Mouse (Mus musculus) T-cell, adult 2 months (primary cell): ENCODE data around the gene Grm7.

Source experiments
- DNase-seq: peaks from one replicate; pipeline ENCODE4 v3.0.0; 2022; ENCODE audit warnings: low spot score

Grm7 gene

DNA sequence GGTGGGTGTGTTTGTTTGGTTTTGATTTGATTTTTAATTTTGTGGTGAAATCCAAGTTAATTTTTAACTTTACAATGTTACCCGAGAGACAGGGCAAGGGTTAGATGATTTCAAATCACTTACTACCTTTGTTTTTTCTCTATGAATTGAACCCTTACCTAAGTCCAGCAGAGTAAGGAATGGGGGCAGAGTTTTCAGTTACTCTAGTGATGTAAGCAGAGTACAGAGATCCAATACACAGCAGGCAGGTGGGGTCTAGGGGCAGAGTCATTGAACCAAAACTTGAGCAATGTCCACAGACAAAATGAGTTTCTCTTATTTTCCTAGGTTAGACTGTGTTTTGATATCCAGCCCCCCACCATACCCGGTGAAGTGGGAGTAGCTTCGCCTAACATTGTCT is 723.2 kb downstream of the Grm7 start:
- no peak for DNase-seq

DNA sequence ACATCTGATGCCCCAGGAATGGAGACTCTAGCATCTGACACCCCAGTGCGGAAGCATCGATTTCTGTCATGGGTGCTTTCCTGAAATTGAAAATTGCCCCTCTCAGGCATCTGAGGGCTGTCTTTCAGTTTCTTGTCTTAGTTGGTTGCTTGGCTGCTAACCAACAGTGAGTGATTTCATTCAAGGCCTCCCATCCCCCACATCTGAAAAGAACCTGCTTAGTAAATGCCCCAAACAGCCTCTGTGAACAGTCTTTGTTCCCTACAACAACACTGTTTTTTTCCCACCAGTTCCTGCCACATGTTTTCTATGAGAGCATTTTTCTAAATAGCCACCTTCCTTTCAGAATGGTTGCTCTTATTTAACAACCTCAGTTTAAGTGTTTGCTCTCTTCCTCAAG is 723.6 kb downstream of the Grm7 start:
- DNase-seq, result no peak

GRCm38 (mm10) chr6:111371581-111372349 is 726.4 kb downstream of the Grm7 start:
- DNase-seq, result no peak

- DNase-seq, result no peak
Measured at GRCm38 (mm10) chr6:111372626-111373380, 727.4 kb downstream of the Grm7 start.

DNA sequence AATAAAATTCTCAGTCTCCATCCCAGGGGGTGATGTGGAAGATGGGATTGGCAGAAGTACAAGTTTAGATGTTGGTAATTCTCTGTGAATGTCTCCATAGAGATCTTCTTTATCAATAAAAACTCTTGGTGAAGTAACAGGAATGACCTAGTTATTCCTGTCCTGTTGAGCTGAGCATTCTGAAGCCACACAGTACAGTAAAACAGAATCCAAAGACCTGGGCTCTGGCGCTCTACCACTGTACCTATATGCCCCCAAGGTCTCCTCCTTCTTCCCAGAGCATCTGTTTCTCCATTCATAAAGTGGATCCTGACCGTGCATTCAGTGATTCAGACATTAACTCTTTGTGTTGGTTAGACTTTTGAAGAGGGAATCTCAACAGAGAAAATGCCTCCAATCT is 735.3 kb downstream of the Grm7 start:
- DNase-seq, result no peak

GRCm38 (mm10) chr6:111408750-111409149 is 763.4 kb downstream of the Grm7 start:
- DNase-seq, result no peak

DNA sequence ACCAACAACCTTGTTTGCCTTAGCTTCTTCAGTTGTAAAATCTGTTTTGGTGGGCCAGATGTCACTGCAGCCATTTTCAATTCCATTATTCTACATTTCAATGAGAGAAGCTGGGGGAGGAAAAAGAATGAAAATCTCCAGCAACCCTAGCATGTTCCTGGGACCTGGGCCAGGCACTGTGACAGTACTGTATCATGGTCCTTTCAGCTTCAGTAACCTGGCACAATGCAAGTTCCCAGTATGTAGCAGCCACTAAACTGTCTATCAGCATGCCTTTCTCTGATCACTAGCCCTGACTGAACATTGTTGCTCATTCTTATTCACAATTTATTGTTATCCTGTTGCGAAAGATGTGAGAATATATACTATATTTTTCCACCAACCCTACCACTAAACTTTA is 779.4 kb downstream of the Grm7 start:
- no peak for DNase-seq

- no peak for DNase-seq
Measured at GRCm38 (mm10) chr6:111446228-111446627, 800.8 kb downstream of the Grm7 start.

DNA sequence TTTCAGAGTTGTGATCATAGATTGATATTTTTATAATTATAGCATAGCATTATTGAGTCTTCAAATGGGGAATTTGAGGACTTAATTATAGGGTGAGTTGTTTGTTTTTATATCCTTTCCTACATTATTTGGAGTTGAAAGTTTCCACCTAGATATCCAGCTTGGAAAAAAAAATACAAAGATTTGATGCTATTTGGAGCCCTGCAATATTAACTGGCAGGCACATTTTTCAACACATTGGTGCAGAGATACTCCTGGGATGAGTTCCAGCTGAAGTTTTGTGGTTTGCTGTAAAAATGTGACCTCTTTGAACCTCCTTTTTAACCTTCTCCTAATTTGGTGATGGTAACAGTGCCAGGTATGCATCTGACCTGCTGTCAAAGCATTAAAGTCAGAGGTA is 802.5 kb downstream of the Grm7 start:
- no peak for DNase-seq

GRCm38 (mm10) chr6:111449054-111449783 is 803.8 kb downstream of the Grm7 start:
- DNase-seq, result no peak

DNA sequence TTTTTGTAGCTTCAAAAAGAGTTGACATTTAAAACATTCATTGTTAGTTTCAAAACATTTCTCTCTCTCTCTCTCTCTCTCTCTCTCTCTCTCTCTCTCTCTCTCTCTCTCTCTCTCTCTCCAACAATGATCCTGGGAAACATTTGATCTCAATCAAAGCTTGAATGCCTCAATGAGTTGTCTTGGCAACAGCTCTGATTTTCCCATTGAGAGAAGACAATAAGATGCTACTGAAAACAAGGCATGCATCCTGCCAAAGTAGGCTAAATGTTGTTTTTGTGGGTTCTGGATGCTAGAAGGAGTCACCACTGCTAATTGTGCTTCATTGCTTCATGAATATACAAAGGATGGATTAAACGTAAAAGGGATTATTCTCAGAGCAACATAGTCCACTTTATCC is 836.5 kb downstream of the Grm7 start:
- no peak for DNase-seq

- no peak for DNase-seq
Measured at GRCm38 (mm10) chr6:111486081-111486480, 840.7 kb downstream of the Grm7 start.

- no peak for DNase-seq
Measured at GRCm38 (mm10) chr6:111487556-111487955, 842.2 kb downstream of the Grm7 start.

GRCm38 (mm10) chr6:111492166-111492565 is 846.8 kb downstream of the Grm7 start:
- DNase-seq, result no peak

GRCm38 (mm10) chr6:111499542-111499941 is 854.2 kb downstream of the Grm7 start:
- DNase-seq, result no peak

- DNase-seq, result no peak
Measured at GRCm38 (mm10) chr6:111510768-111511459, 865.5 kb downstream of the Grm7 start.

- DNase-seq, result no peak
Measured at GRCm38 (mm10) chr6:111512359-111512758, 867.0 kb downstream of the Grm7 start.

DNA sequence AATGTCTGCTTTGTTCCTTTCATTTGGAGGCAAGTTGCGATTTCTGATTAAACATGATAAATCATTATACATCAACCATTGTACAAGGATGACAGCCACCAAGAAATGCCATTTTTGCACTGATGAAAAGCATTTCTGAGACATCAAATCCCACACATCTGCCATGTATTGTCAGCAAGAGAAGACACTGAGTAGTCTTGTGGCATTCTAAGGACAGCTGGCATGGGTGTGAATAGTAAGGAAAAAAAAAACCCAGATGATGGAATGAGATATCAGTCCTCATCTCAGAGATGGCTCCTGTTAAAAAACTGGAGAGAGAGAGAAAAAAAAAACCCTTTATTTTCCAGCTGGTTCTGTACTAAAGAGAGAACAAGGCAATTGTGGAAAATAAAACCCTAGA is 875.8 kb downstream of the Grm7 start:
- DNase-seq, result no peak

GRCm38 (mm10) chr6:111522122-111522521 is 876.7 kb downstream of the Grm7 start:
- no peak for DNase-seq

GRCm38 (mm10) chr6:111529985-111530384 is 884.6 kb downstream of the Grm7 start:
- DNase-seq, result no peak

GRCm38 (mm10) chr6:111558588-111558987 is 913.2 kb downstream of the Grm7 start:
- no peak for DNase-seq

- DNase-seq, result no peak
Measured at GRCm38 (mm10) chr6:111559459-111559858, 914.1 kb downstream of the Grm7 start.
